Mouse (Mus musculus): ENCODE results near the gene Drc1.

GRCm38 (mm10) chr5:30285944-30286799 is 5.0 kb downstream of the Drc1 start:
- no peak for TF ChIP-seq CTCF (conservative IDR thresholded peaks at IDR 0.05; ENCODE audit: low read length)
- no peak for TF ChIP-seq NANOG (IDR thresholded peaks at IDR 0.05; ENCODE audit: borderline replicate concordance, low read length)
